Mouse (Mus musculus) MEL (cell line): ENCODE data around the gene Kank3.
A peak's percentile ranks its signal among the peaks of the same experiment; 100 is the strongest.

Source experiments
- CTCF ChIP-seq, 3 experiments: IDR thresholded peaks in 2 of 3; conservative IDR thresholded peaks in 1 of 3; 2 replicates each; pipeline ENCODE4 v1.5.1; 2011 to 2012; ENCODE audit warnings: low read length in 3 of 3, low read depth in 2 of 3, mild to moderate bottlenecking in 2 of 3, improper control_type of control experiment in 1 of 3, inconsistent platforms in 1 of 3, mixed read lengths in 1 of 3, moderate library complexity in 1 of 3; ENCODE audit not compliant: control insufficient read depth in 1 of 3, insufficient read depth in 1 of 3, poor library complexity in 1 of 3, severe bottlenecking in 1 of 3
- EP300 ChIP-seq, 2 experiments: IDR thresholded peaks; 2 replicates each; pipeline ENCODE4 v1.6.1; 2011; ENCODE audit warnings: improper control_type of control experiment in 2 of 2, low read length in 2 of 2, low read depth in 1 of 2, mild to moderate bottlenecking in 1 of 2
- MAX ChIP-seq: IDR thresholded peaks from 2 replicates; pipeline ENCODE4 v1.6.1; 2011; ENCODE audit warnings: low read length, improper control_type of control experiment

DNA sequence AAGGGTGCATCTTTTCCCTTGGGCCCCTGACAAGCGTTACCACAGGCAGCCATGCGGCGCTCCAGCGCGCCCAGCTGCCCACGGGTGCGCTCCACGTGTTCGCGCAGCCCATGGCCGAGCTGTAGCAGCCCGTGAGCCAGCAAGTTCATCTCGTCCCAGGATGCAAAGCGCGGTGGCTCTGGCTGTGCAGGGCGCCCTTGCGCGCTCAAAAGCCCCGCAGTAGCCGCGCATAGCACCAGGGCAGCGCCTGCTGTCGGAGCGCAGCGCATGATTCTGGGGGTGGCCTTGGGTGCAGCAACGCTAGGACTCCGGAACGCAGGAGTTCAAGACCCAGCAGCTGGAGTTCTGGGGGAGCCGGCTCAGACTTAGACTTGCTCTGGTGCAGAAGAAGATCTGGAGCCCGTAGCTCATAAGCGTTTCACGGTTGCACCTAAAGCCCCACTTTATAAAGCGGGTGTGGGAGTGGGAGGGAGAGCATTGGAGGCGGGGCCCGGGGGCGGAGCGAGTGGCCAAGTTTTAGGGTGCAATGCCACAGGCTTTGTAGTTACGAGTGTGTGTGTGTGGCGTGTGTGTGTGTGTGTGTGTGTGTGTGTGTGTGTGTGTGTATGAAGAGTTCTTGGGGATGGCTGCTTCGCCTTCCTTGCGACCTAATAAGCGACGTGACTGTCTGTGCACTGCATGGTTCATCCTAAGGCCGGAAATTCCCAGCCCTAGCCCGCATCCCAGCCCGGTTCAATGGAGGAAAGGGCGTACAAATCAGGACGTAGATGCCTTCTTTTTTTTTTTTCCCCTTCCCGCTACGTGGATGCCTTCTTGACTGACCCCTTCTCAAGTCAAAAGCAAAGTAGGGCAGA is 29.0 kb upstream of the Kank3 start, which contains the start of gene Angptl4:
- TF ChIP-seq EP300 (IDR thresholded peaks at IDR 0.05; ENCODE audit: low read depth in 1 of 2, low read length in 2 of 2) (no peak), CTCF (IDR thresholded peaks at IDR 0.05 in 2 of 3, conservative IDR thresholded peaks at IDR 0.05 in 1 of 3; ENCODE audit: control insufficient read depth in 1 of 3, insufficient read depth in 1 of 3, low read depth in 2 of 3, low read length in 3 of 3, poor library complexity in 1 of 3, severe bottlenecking in 1 of 3) (no peak), MAX (peak; percentile 96)
